Mouse (Mus musculus) MEL (cell line): Measurements from ENCODE around the gene Slc25a36. TPM values are rescaled to one million over a fixed set of nuclear protein-coding genes. Genes with fewer than 3 reads are reported as not detected.
A peak's percentile ranks its signal among the peaks of the same experiment; 100 is the strongest.

Experiments used
- DNase-seq: peaks from one replicate; pipeline ENCODE4 v3.0.0; 2011; ENCODE audit warnings: low read depth, low spot score
- H3K27ac ChIP-seq: 2 replicates; pipeline ENCODE4 v1.5.1; 2012; ENCODE audit warnings: low read depth, mild to moderate bottlenecking, control low read depth, low read length, moderate library complexity; ENCODE audit not compliant: control insufficient read depth
- H3K27me3 ChIP-seq, 2 experiments: fragments of 150-350 bp in 1 of 2; sonication (generic) in 1 of 2; 2 replicates each; pipeline ENCODE4 v1.6.1; 2012; ENCODE audit warnings: low read length in 2 of 2, mild to moderate bottlenecking in 2 of 2, improper control_type of control experiment in 1 of 2, moderate library complexity in 1 of 2; ENCODE audit not compliant: insufficient read depth in 2 of 2, control insufficient read depth in 1 of 2
- H3K36me3 ChIP-seq, 2 experiments: 2 replicates each; pipeline ENCODE4 v1.6.1; 2012 to 2014; ENCODE audit warnings: low read length in 2 of 2, improper control_type of control experiment in 1 of 2, inconsistent platforms in 1 of 2, mild to moderate bottlenecking in 1 of 2; ENCODE audit not compliant: insufficient read depth in 2 of 2, control insufficient read depth in 1 of 2
- H3K4me1 ChIP-seq, 2 experiments: fragments of 150-350 bp in 1 of 2; sonication (generic) in 1 of 2; 2 replicates each; pipeline ENCODE4 v1.6.1; 2012; ENCODE audit warnings: low read length in 2 of 2, improper control_type of control experiment in 1 of 2, mild to moderate bottlenecking in 1 of 2; ENCODE audit not compliant: insufficient read depth in 2 of 2, control insufficient read depth in 1 of 2
- H3K4me3 ChIP-seq, 2 experiments: fragments of 150-350 bp in 1 of 2; sonication (generic) in 1 of 2; 2 replicates each; pipeline ENCODE4 v1.5.1; 2012; ENCODE audit warnings: low read depth in 2 of 2, low read length in 2 of 2, mild to moderate bottlenecking in 2 of 2, moderate library complexity in 2 of 2, control low read depth in 1 of 2, improper control_type of control experiment in 1 of 2; ENCODE audit not compliant: control insufficient read depth in 1 of 2, insufficient read depth in 1 of 2
- H3K79me2 ChIP-seq: 2 replicates; pipeline ENCODE4 v1.6.1; 2012; ENCODE audit warnings: mild to moderate bottlenecking, low read length, moderate library complexity; ENCODE audit not compliant: control insufficient read depth, poor library complexity, insufficient read depth
- H3K9ac ChIP-seq: 2 replicates; pipeline ENCODE4 v1.6.1; 2012; ENCODE audit warnings: low read depth, mild to moderate bottlenecking, control low read depth, low read length, moderate library complexity; ENCODE audit not compliant: control insufficient read depth, poor library complexity, severe bottlenecking
- H3K9me3 ChIP-seq: fragments of 150-350 bp; sonication (generic); replicated peaks from 2 replicates; pipeline ENCODE4 v1.6.1; 2012; ENCODE audit warnings: mild to moderate bottlenecking, low read length, improper control_type of control experiment, moderate library complexity; ENCODE audit not compliant: insufficient read depth
- BHLHE40 ChIP-seq: IDR thresholded peaks from 2 replicates; pipeline ENCODE4 v1.6.1; 2012; ENCODE audit warnings: low read depth, mild to moderate bottlenecking, inconsistent platforms, low read length, improper control_type of control experiment, borderline replicate concordance
- CHD1 ChIP-seq: IDR thresholded peaks from 2 replicates; pipeline ENCODE4 v1.6.1; 2012; ENCODE audit warnings: low read depth, mild to moderate bottlenecking, inconsistent platforms, low read length, improper control_type of control experiment
- CHD2 ChIP-seq: IDR thresholded peaks from 2 replicates; pipeline ENCODE4 v1.6.1; 2011; ENCODE audit warnings: low read length, improper control_type of control experiment
- ELF1 ChIP-seq: IDR thresholded peaks from 2 replicates; pipeline ENCODE4 v1.6.1; 2014; ENCODE audit warnings: low read depth, mild to moderate bottlenecking, inconsistent platforms, low read length, improper control_type of control experiment, moderate library complexity
- ETS1 ChIP-seq: IDR thresholded peaks from 2 replicates; pipeline ENCODE4 v1.6.1; 2012; ENCODE audit warnings: low read depth, mild to moderate bottlenecking, inconsistent platforms, low read length, improper control_type of control experiment, moderate library complexity
- GABPA ChIP-seq: IDR thresholded peaks from 2 replicates; pipeline ENCODE4 v1.6.1; 2012; ENCODE audit warnings: low read depth, mild to moderate bottlenecking, inconsistent platforms, low read length, improper control_type of control experiment, moderate library complexity
- GATA1 ChIP-seq: IDR thresholded peaks from 2 replicates; pipeline ENCODE4 v1.6.1; 2011; ENCODE audit warnings: low read depth, low read length, improper control_type of control experiment
- HCFC1 ChIP-seq: IDR thresholded peaks from 2 replicates; pipeline ENCODE4 v1.6.1; 2012; ENCODE audit warnings: low read depth, mild to moderate bottlenecking, inconsistent platforms, low read length, improper control_type of control experiment, moderate library complexity
- MAX ChIP-seq: IDR thresholded peaks from 2 replicates; pipeline ENCODE4 v1.6.1; 2011; ENCODE audit warnings: low read length, improper control_type of control experiment
- MAZ ChIP-seq: IDR thresholded peaks from 2 replicates; pipeline ENCODE4 v1.6.1; 2012; ENCODE audit warnings: low read depth, mild to moderate bottlenecking, inconsistent platforms, low read length, improper control_type of control experiment
- MXI1 ChIP-seq: IDR thresholded peaks from 2 replicates; pipeline ENCODE4 v1.6.1; 2011; ENCODE audit warnings: mild to moderate bottlenecking, low read depth, low read length, improper control_type of control experiment
- MYC ChIP-seq: IDR thresholded peaks from 2 replicates; pipeline ENCODE4 v1.6.1; 2011; ENCODE audit warnings: low read depth, mild to moderate bottlenecking, low read length, improper control_type of control experiment, moderate library complexity
- NELFE ChIP-seq: IDR thresholded peaks from 2 replicates; pipeline ENCODE4 v1.6.1; 2011; ENCODE audit warnings: low read depth, low read length, improper control_type of control experiment
- NRF1 ChIP-seq: IDR thresholded peaks from 2 replicates; pipeline ENCODE4 v1.6.1; 2014; ENCODE audit warnings: low read depth, mild to moderate bottlenecking, inconsistent platforms, low read length, improper control_type of control experiment, moderate library complexity; ENCODE audit not compliant: poor library complexity, insufficient read depth, severe bottlenecking
- POLR2A ChIP-seq, 2 experiments: IDR thresholded peaks; 2 replicates each; pipeline ENCODE4 v1.6.1; 2011 to 2012; ENCODE audit warnings: low read length in 2 of 2, mild to moderate bottlenecking in 2 of 2, control low read depth in 1 of 2, improper control_type of control experiment in 1 of 2, low read depth in 1 of 2, moderate library complexity in 1 of 2; ENCODE audit not compliant: control insufficient read depth in 1 of 2, insufficient read depth in 1 of 2, poor library complexity in 1 of 2
- POLR2AphosphoS2 ChIP-seq: IDR thresholded peaks from 2 replicates; pipeline ENCODE4 v1.6.1; 2011; ENCODE audit warnings: low read length, improper control_type of control experiment
- POLR2AphosphoS5 ChIP-seq: IDR thresholded peaks from 2 replicates; pipeline ENCODE4 v1.6.1; 2012; ENCODE audit warnings: low read depth, borderline replicate concordance, mild to moderate bottlenecking, inconsistent platforms, low read length, moderate library complexity, mixed read lengths
- RAD21 ChIP-seq: IDR thresholded peaks from 2 replicates; pipeline ENCODE4 v1.6.1; 2011; ENCODE audit warnings: mild to moderate bottlenecking, low read depth, low read length, improper control_type of control experiment
- SIN3A ChIP-seq: IDR thresholded peaks from 2 replicates; pipeline ENCODE4 v1.6.1; 2012; ENCODE audit warnings: low read length, improper control_type of control experiment, inconsistent platforms
- TBP ChIP-seq: IDR thresholded peaks from 2 replicates; pipeline ENCODE4 v1.8.0; 2011; ENCODE audit warnings: low read depth, low read length, improper control_type of control experiment
- UBTF ChIP-seq: IDR thresholded peaks from 2 replicates; pipeline ENCODE4 v1.6.1; 2012; ENCODE audit warnings: low read depth, mild to moderate bottlenecking, inconsistent platforms, low read length, improper control_type of control experiment, moderate library complexity, borderline replicate concordance; ENCODE audit not compliant: insufficient read depth
- USF1 ChIP-seq: IDR thresholded peaks from 2 replicates; pipeline ENCODE4 v1.6.1; 2014; ENCODE audit warnings: low read depth, mild to moderate bottlenecking, inconsistent platforms, low read length, improper control_type of control experiment, moderate library complexity
- USF2 ChIP-seq, 2 experiments: IDR thresholded peaks; 2 replicates each; pipeline ENCODE4 v1.6.1; 2011 to 2012; ENCODE audit warnings: improper control_type of control experiment in 2 of 2, low read length in 2 of 2, borderline replicate concordance in 1 of 2, inconsistent platforms in 1 of 2, low read depth in 1 of 2, mild to moderate bottlenecking in 1 of 2; ENCODE audit not compliant: insufficient read depth in 1 of 2
- ZKSCAN1 ChIP-seq: IDR thresholded peaks from 2 replicates; pipeline ENCODE4 v1.6.1; 2012; ENCODE audit warnings: low read depth, mild to moderate bottlenecking, inconsistent platforms, low read length, improper control_type of control experiment, moderate library complexity
- polyA plus RNA-seq, 2 experiments: library from polyadenylated mRNA; stranded (reverse) in 1 of 2; unstranded in 1 of 2; fragments of >175 nt in 1 of 2; fragments of >200 nt in 1 of 2; gene quantifications; 2 replicates each; pipeline versions ENCODE4 v1.2.1 to v1.2.4; 2012; ENCODE audit warnings: low replicate concordance in 2 of 2, low read depth in 1 of 2; ENCODE audit not compliant: insufficient read length in 2 of 2, insufficient read depth in 1 of 2, missing spikeins in 1 of 2
- total RNA-seq: library from RNA; depleted of rRNA; stranded (reverse); fragments of 300-350 nt; gene quantifications from 2 replicates; pipeline ENCODE4 v1.2.3, GENCODE M21; 2012; rRNA removed

Gene Slc25a36
- total RNA-seq (12.9 and 13.0 TPM in 2 replicates), polyA plus RNA-seq (10 to 100 TPM in 1 of 2 experiments, not detected in 1; 11.9 TPM)

DNA sequence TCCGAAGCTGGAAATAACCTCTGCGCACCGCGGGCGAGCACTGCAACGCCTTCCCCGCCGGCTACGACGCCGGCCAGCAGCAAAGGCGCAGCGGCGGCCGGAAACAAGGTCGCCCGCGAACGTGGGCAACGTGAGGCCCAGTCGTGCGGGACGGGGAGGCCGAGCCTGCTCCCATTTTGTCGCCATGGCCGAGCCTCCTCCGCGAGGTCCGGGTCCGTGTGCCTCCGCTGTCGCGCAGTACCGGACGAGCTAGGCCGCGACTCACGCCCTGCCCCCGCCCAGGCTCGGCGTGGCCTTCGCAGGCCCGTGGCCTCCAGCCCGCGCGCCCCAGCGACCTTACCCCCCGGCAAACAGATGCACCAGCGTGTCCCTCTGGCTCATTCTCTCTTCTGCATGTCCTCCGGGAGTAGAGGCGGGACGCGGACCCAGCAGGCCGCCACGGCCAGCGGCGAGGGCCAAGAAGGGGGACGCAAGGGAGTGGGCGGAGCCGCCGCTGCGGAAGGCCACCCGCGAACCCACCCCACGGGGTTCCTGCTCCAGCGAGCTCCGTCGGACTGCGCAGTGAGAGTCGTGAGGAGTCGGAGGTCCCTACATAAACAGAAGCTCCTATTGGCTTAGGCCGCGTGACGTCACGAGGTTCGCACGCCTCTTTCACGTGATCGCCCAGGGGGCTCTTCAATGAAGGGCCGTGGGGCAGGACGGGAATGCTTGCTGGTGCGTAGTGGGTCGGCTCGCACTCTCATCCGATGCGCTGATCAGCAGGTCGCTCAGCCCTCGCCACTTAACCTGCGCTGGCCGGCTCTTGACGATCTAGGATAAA, at the start of gene Slc25a36:
TSS of gene Slc25a36 (minus strand) at position 587 of the 820 bp plus-strand sequence.
- Histone ChIP-seq H3K36me3 (peaks cover 0 to 18% of the 10 kb centered on the region in 2 experiments; a peak in 2 of 4 replicates), H3K9ac (peak within 1 kb of the TSS; percentile 84), H3K79me2 (peaks cover 30% of the 10 kb centered on the region), H3K4me3 (peak within 1 kb of the TSS; percentile 82 to 84), H3K27ac (peak within 1 kb of the TSS; percentile 61), H3K27me3 (no peaks in the 10 kb centered on the region), H3K9me3 (no peaks in the 10 kb centered on the region), H3K4me1 (peaks cover 3 to 7% of the 10 kb centered on the region in 2 experiments)
- peak; percentile 91 for TF ChIP-seq USF1
- TF ChIP-seq MYC, result 0 out of 2 replicates have a peak, but pooled peaks have one; percentile 35
- peak; percentile 70; the same call in 1 of the 2 replicates for TF ChIP-seq ETS1
- no peak for TF ChIP-seq GABPA
- no peak for TF ChIP-seq GATA1
- peak; percentile 65 for TF ChIP-seq NRF1
- 0 out of 2 replicates have a peak, but pooled peaks have one; percentile 26 for TF ChIP-seq POLR2AphosphoS2
- TF ChIP-seq NELFE, result peak; percentile 66
- peak; percentile 72 for TF ChIP-seq SIN3A
- TF ChIP-seq HCFC1, result peak; percentile 73
- peak; percentile 98 for TF ChIP-seq BHLHE40
- TF ChIP-seq MAZ, result peak; percentile 36; the same call in 1 of the 2 replicates
- TF ChIP-seq USF2 (IDR thresholded peaks at IDR 0.05; ENCODE audit: borderline replicate concordance in 1 of 2, insufficient read depth in 1 of 2, low read depth in 1 of 2, low read length in 2 of 2), result peak in 1 of 2 experiments; percentile 31; a peak in 1 of 4 replicates
- TF ChIP-seq MXI1, result peak; percentile 86
- no peak for TF ChIP-seq CHD2
- TF ChIP-seq ZKSCAN1, result peak; percentile 98
- peak; percentile 52 to 82 for TF ChIP-seq POLR2A (IDR thresholded peaks at IDR 0.05; ENCODE audit: control insufficient read depth in 1 of 2, insufficient read depth in 1 of 2, low read depth in 1 of 2, low read length in 2 of 2, poor library complexity in 1 of 2)
- TF ChIP-seq RAD21, result no peak
- TF ChIP-seq ELF1, result no peak; the same call in 1 of the 2 replicates
- TF ChIP-seq TBP, result peak; percentile 70
- 0 out of 2 replicates have a peak, but pooled peaks have one; percentile 82 for TF ChIP-seq UBTF
- TF ChIP-seq POLR2AphosphoS5, result no peak
- TF ChIP-seq CHD1, result no peak
- TF ChIP-seq MAX, result peak; percentile 93
- peak; percentile 98 for DNase-seq
